Mouse (Mus musculus) heart, postnatal 14 days (tissue): ENCODE data around the gene Rab38. TPM values are rescaled to one million over a fixed set of nuclear protein-coding genes. Genes with fewer than 3 reads are reported as not detected.

Experiments used
- DNase-seq, 2 experiments: peaks; one replicate each; pipeline ENCODE4 v3.0.0; 2021 to 2022
- intact Hi-C: fragments of 180-260 bp; cut with DNase I; formaldehyde crosslinking; loops from one replicate; pipeline ENCODE4 v1.15.1; 2025
- total RNA-seq, 2 experiments: library from RNA; stranded (reverse); gene quantifications; 2 replicates each; pipeline ENCODE4 v1.2.3; 2021

Rab38 gene
- total RNA-seq, 2 experiments from 2014 or later, result 0.19 TPM; not detected in 1

DNA sequence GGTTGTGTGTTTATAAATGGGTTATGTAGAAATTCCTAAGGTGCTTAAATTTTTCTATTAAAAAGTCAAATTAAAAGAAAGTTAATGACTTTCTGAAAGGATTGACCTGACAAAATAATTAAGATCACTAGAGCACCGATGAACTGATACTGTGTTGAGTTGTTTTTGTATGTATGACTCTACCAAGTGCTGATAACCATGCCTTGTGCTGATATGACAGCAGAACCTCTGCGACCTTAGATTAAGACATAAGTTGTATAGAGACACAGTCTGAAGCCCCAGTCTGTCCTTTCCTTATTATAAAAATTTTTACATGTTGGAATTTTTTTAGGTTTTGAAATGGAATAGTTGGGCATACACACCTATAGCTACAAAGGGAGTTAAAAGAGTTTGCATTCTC, 79.7 kb downstream of the Rab38 start:
- DNase-seq, result no peak
- intact Hi-C loops, result no loop called here

DNA sequence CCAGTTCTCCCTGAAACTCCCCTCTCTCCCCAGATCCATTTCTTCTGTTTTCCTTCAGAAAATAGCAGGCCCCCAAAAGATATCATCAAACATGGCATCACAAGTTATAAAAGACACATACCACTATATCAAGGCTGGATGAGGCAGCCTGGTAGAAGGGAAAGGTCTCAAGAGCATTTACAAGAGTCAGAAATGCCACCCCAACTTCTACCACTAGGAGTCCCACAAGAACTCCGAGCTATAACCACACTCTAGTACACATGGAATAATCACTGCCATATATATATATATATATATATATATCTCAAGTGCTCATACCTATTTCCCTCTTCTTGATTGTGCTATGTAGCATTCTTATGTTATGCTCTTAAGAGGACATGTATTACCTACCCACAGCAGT, 92.4 kb downstream of the Rab38 start:
- DNase-seq, result no peak
- intact Hi-C loops, result no loop called here

- intact Hi-C loops, result loop anchor here (5.0 kb wide), 1 partner anchor 50 kb away; no protein-coding TSS in a partner anchor
- DNase-seq, result no peak
Measured at GRCm38 (mm10) chr7:88527100-88527671, 97.1 kb downstream of the Rab38 start.

- intact Hi-C loops, result no loop called here
- DNase-seq, result no peak
Measured at GRCm38 (mm10) chr7:88536127-88536531, 106.1 kb downstream of the Rab38 start.

- intact Hi-C loops, result no loop called here
- no peak for DNase-seq
Measured at GRCm38 (mm10) chr7:88536743-88537142, 106.7 kb downstream of the Rab38 start.

Other genes starting within 250 kb of the Rab38 start
- gene Ctsc, start 152.2 kb upstream of the Rab38 start, total RNA-seq, result 10 to 100 TPM; 27.6 TPM